Mouse (Mus musculus): ENCODE results near the gene Apbb1.

- TF ChIP-seq GATA1 (IDR thresholded peaks at IDR 0.05; ENCODE audit: low read length) (no peak), TAL1 (IDR thresholded peaks at IDR 0.05; ENCODE audit: low read length) (no peak)
These were observed 506 bp upstream of the Apbb1 start for GRCm38 (mm10) chr7:105581959-105582358.

Data from erythroblast, embryonic 14.5 days (primary cell).